Mouse (Mus musculus) megakaryocyte, embryonic 14.5 days (primary cell): Measurements from ENCODE around the gene Cilp. TPM values are rescaled to one million over a fixed set of nuclear protein-coding genes. Genes with fewer than 3 reads are reported as not detected.
A peak's percentile ranks its signal among the peaks of the same experiment; 100 is the strongest.
"Not testable (repeated sequence)": the region's sequence is repeated elsewhere in the genome, so short reads cannot be mapped to it uniquely, and the experiment has no call there.

Experiments
- H3K27me3 ChIP-seq: replicated peaks from 2 replicates; pipeline ENCODE3; 2012; ENCODE audit warnings: inconsistent platforms
- H3K36me3 ChIP-seq: replicated peaks from 2 replicates; pipeline ENCODE3; 2012; ENCODE audit warnings: low read length, inconsistent platforms, mixed read lengths
- H3K4me1 ChIP-seq: 2 replicates; pipeline ENCODE4 v1.6.1; 2012; ENCODE audit warnings: inconsistent platforms
- H3K4me3 ChIP-seq: replicated peaks from 2 replicates; pipeline ENCODE3; 2012; ENCODE audit warnings: moderate library complexity, mild to moderate bottlenecking, inconsistent platforms
- H3K9me3 ChIP-seq: 2 replicates; pipeline ENCODE4 v1.6.1; 2012; ENCODE audit warnings: inconsistent platforms
- FLI1 ChIP-seq: IDR thresholded peaks from 2 replicates; pipeline ENCODE4 v1.6.1; 2012; ENCODE audit warnings: low read length, inconsistent platforms, mixed read lengths
- GATA1 ChIP-seq: IDR thresholded peaks from 3 replicates; pipeline ENCODE4 v1.6.1; 2012; ENCODE audit warnings: mixed read lengths, low read length, inconsistent platforms, borderline replicate concordance
- polyA plus RNA-seq: library from polyadenylated mRNA; stranded (reverse); fragments of >175 nt; gene quantifications from 2 replicates; pipeline ENCODE4 v1.2.3, GENCODE M21; 2012; ENCODE audit warnings: low replicate concordance; ENCODE audit not compliant: insufficient read depth

The Cilp gene
- polyA plus RNA-seq, 1 experiment, result 0.03 TPM

- no peak overlapping the region for H3K4me3 ChIP-seq
- H3K36me3 ChIP-seq, result no peaks in the 10 kb centered on the region
- no peaks in the 10 kb centered on the region for H3K9me3 ChIP-seq
- TF ChIP-seq GATA1 (no peak), FLI1 (no peak)
- H3K27me3 ChIP-seq, result peaks cover 73% of the 10 kb centered on the region
- no peaks in the 10 kb centered on the region for H3K4me1 ChIP-seq
Measured at GRCm38 (mm10) chr9:65267742-65268515, 2.9 kb downstream of the Cilp start.

GRCm38 (mm10) chr9:65273048-65273809, 8.2 kb downstream of the Cilp start:
- peaks cover 57% of the 10 kb centered on the region for H3K27me3 ChIP-seq
- H3K4me1 ChIP-seq, result peaks cover 3% of the 10 kb centered on the region; the same call in 1 of the 2 replicates
- no peaks in the 10 kb centered on the region for H3K36me3 ChIP-seq
- TF ChIP-seq FLI1 (no peak), GATA1 (no peak)
- peaks cover 8% of the 10 kb centered on the region for H3K9me3 ChIP-seq
- no peak overlapping the region for H3K4me3 ChIP-seq

GRCm38 (mm10) chr9:65273873-65274272, 8.9 kb downstream of the Cilp start:
- TF ChIP-seq GATA1 (no peak), FLI1 (no peak)
- peaks cover 61% of the 10 kb centered on the region for H3K27me3 ChIP-seq

GRCm38 (mm10) chr9:65274851-65275250, 9.9 kb downstream of the Cilp start:
- H3K4me3 ChIP-seq, H3K36me3 ChIP-seq, H3K4me1 ChIP-seq: not testable (repeated sequence)
- Histone ChIP-seq H3K27me3 (peaks cover 60% of the 10 kb centered on the region), H3K9me3 (peaks cover 11% of the 10 kb centered on the region)

More at GRCm38 (mm10) chr9:65273873-65274272, 8.9 kb downstream of the Cilp start:
- H3K36me3 ChIP-seq, result no peaks in the 10 kb centered on the region
- H3K9me3 ChIP-seq, result peaks cover 8% of the 10 kb centered on the region
- peaks cover 3% of the 10 kb centered on the region; the same call in 1 of the 2 replicates for H3K4me1 ChIP-seq
- no peak overlapping the region for H3K4me3 ChIP-seq

GRCm38 (mm10) chr9:65275810-65276530, 11.0 kb downstream of the Cilp start:
- Histone ChIP-seq H3K36me3 (no peaks in the 10 kb centered on the region), H3K9me3 (peaks cover 11% of the 10 kb centered on the region), H3K27me3 (peaks cover 54% of the 10 kb centered on the region), H3K4me3 (no peak overlapping the region), H3K4me1 (peaks cover 3% of the 10 kb centered on the region; the same call in 1 of the 2 replicates)
- no peak for TF ChIP-seq GATA1
- TF ChIP-seq FLI1, result no peak

GRCm38 (mm10) chr9:65281536-65282151, 16.7 kb downstream of the Cilp start:
- no peak overlapping the region for H3K4me3 ChIP-seq
- peaks cover 14% of the 10 kb centered on the region for H3K4me1 ChIP-seq
- H3K9me3 ChIP-seq, result peaks cover 6% of the 10 kb centered on the region
- no peaks in the 10 kb centered on the region for H3K36me3 ChIP-seq
- peaks cover 26% of the 10 kb centered on the region for H3K27me3 ChIP-seq
- TF ChIP-seq FLI1 (no peak), GATA1 (no peak)

GRCm38 (mm10) chr9:65283301-65283700, 18.3 kb downstream of the Cilp start:
- Histone ChIP-seq H3K4me1 (peaks cover 12% of the 10 kb centered on the region), H3K27me3 (peaks cover 19% of the 10 kb centered on the region), H3K4me3 (no peak overlapping the region), H3K9me3 (peaks cover 14% of the 10 kb centered on the region), H3K36me3 (no peaks in the 10 kb centered on the region)
- TF ChIP-seq FLI1 (no peak), GATA1 (no peak)

- H3K27me3 ChIP-seq, H3K4me3 ChIP-seq, H3K36me3 ChIP-seq: not testable (repeated sequence)
- peaks cover 24% of the 10 kb centered on the region for H3K9me3 ChIP-seq
- peaks cover 18% of the 10 kb centered on the region for H3K4me1 ChIP-seq
Measured at GRCm38 (mm10) chr9:65288252-65288651, 23.3 kb downstream of the Cilp start.

GRCm38 (mm10) chr9:65289988-65290387, 25.0 kb downstream of the Cilp start:
- Histone ChIP-seq H3K4me1 (peaks cover 12% of the 10 kb centered on the region), H3K9me3 (peaks cover 24% of the 10 kb centered on the region), H3K27me3 (no peaks in the 10 kb centered on the region), H3K36me3 (peaks cover 2% of the 10 kb centered on the region), H3K4me3 (no peak overlapping the region)
- TF ChIP-seq FLI1, result no peak
- no peak for TF ChIP-seq GATA1

GRCm38 (mm10) chr9:65292421-65292820, 27.4 kb downstream of the Cilp start:
- peaks cover 20% of the 10 kb centered on the region for H3K4me1 ChIP-seq
- TF ChIP-seq FLI1 (no peak), GATA1 (no peak)
- H3K4me3 ChIP-seq, result peak overlapping the region; percentile 46
- no peaks in the 10 kb centered on the region for H3K27me3 ChIP-seq
- peaks cover 10% of the 10 kb centered on the region for H3K36me3 ChIP-seq
- H3K9me3 ChIP-seq, result peaks cover 19% of the 10 kb centered on the region
